Mouse (Mus musculus) frontal cortex, postnatal 10 days (tissue): ENCODE measurements at regions not wholly inside any gene's neighbourhood (a gene's known extent, or its start where the extent isn't known, plus 50 kb on each side); places are given as distances from the start of the nearest gene placed in this dataset.

Experiments used
- DNase-seq, 2 experiments: peaks; one replicate each; pipeline ENCODE4 v3.0.0; 2022; ENCODE audit warnings: low spot score in 2 of 2, mixed read lengths in 1 of 2

- DNase-seq: no peak
Measured at GRCm38 (mm10) chr12:94469850-94470249, 1222.2 kb upstream of the Flrt2 start.

GRCm38 (mm10) chr12:94470981-94471380 lies 1221.0 kb upstream of the Flrt2 start:
- DNase-seq: no peak

GRCm38 (mm10) chr12:94488721-94489120 lies 1203.3 kb upstream of the Flrt2 start:
- no peak for DNase-seq

- DNase-seq: no peak
Measured at GRCm38 (mm10) chr12:94508099-94508498, 1183.9 kb upstream of the Flrt2 start.

- no peak for DNase-seq
Measured at GRCm38 (mm10) chr12:94509855-94510254, 1182.2 kb upstream of the Flrt2 start.

GRCm38 (mm10) chr12:94544706-94545105 lies 1147.3 kb upstream of the Flrt2 start:
- no peak for DNase-seq

GRCm38 (mm10) chr12:94560374-94561194 lies 1131.4 kb upstream of the Flrt2 start:
- no peak for DNase-seq

- no peak for DNase-seq
Measured at GRCm38 (mm10) chr12:94574981-94575380, 1117.0 kb upstream of the Flrt2 start.

- no peak for DNase-seq
Measured at GRCm38 (mm10) chr12:94580345-94580744, 1111.7 kb upstream of the Flrt2 start.

- no peak for DNase-seq
Measured at GRCm38 (mm10) chr12:94584309-94584708, 1107.7 kb upstream of the Flrt2 start.

- DNase-seq: no peak
Measured at GRCm38 (mm10) chr12:94587031-94587430, 1105.0 kb upstream of the Flrt2 start.

- DNase-seq: no peak
Measured at GRCm38 (mm10) chr12:94588599-94588998, 1103.4 kb upstream of the Flrt2 start.

GRCm38 (mm10) chr12:94589033-94589432 lies 1103.0 kb upstream of the Flrt2 start:
- no peak for DNase-seq

- peak in 1 of 2 experiments; percentile 3 for DNase-seq
Measured at GRCm38 (mm10) chr12:94605566-94605965, 1086.5 kb upstream of the Flrt2 start.

- no peak for DNase-seq
Measured at GRCm38 (mm10) chr12:94636555-94636954, 1055.5 kb upstream of the Flrt2 start.

GRCm38 (mm10) chr12:94640153-94640552 lies 1051.9 kb upstream of the Flrt2 start:
- no peak for DNase-seq

GRCm38 (mm10) chr12:94645302-94645701 lies 1046.7 kb upstream of the Flrt2 start:
- no peak for DNase-seq

- no peak for DNase-seq
Measured at GRCm38 (mm10) chr12:94670035-94670434, 1022.0 kb upstream of the Flrt2 start.

GRCm38 (mm10) chr12:94674925-94675324 lies 1017.1 kb upstream of the Flrt2 start:
- DNase-seq: peak in 1 of 2 experiments; percentile 6

GRCm38 (mm10) chr12:94691341-94692029 lies 1000.5 kb upstream of the Flrt2 start:
- no peak for DNase-seq

- DNase-seq: no peak
Measured at GRCm38 (mm10) chr12:94731391-94731790, 960.6 kb upstream of the Flrt2 start.

GRCm38 (mm10) chr12:94733179-94733578 lies 958.8 kb upstream of the Flrt2 start:
- DNase-seq: no peak

- DNase-seq: no peak
Measured at GRCm38 (mm10) chr12:94737263-94737662, 954.8 kb upstream of the Flrt2 start.
